Mouse (Mus musculus): Measurements from ENCODE around the gene Ndufs2. TPM values are rescaled to one million over a fixed set of nuclear protein-coding genes. Genes with fewer than 3 reads are reported as not detected.

The Ndufs2 gene
- polyA plus RNA-seq, 1 experiment from 2014 or later = 424 TPM

- H3K4me3 ChIP-seq = no peak overlapping the region
- H3K9me3 ChIP-seq = no peaks in the 10 kb centered on the region
- no peak for ATAC-seq (ENCODE audit: extremely low read depth, insufficient number of reproducible peaks, low FRiP score, low TSS enrichment)
- no peaks in the 10 kb centered on the region for H3K36me3 ChIP-seq
- H3K27ac ChIP-seq (replicated peaks) = no peak overlapping the region
- H3K9ac ChIP-seq = no peak overlapping the region
- H3K4me2 ChIP-seq = no peak overlapping the region
- H3K27me3 ChIP-seq (replicated peaks) = no peaks in the 10 kb centered on the region; the same call in 1 of the 2 replicates
- WGBS = 59% methylated on average over 6 of the region's 6 CpGs
- peaks cover 8% of the 10 kb centered on the region; the same call in 1 of the 2 replicates for H3K4me1 ChIP-seq
Observed at GRCm38 (mm10) chr1:171205704-171206493, 45.3 kb downstream of the Ndufs2 start.

GRCm38 (mm10) chr1:171204249-171204644 lies 46.9 kb downstream of the Ndufs2 start:
- Histone ChIP-seq H3K4me1 (peaks cover under 1% of the 10 kb centered on the region; the same call in 1 of the 2 replicates), H3K36me3 (no peaks in the 10 kb centered on the region), H3K27ac (replicated peaks) (no peak overlapping the region), H3K9me3 (no peaks in the 10 kb centered on the region), H3K27me3 (replicated peaks) (no peaks in the 10 kb centered on the region; the same call in 1 of the 2 replicates), H3K4me2 (no peak overlapping the region), H3K4me3 (no peak overlapping the region), H3K9ac (no peak overlapping the region)
- ATAC-seq (ENCODE audit: extremely low read depth, insufficient number of reproducible peaks, low FRiP score, low TSS enrichment) = no peak
- WGBS = 53% methylated on average over 7 of the region's 7 CpGs

- Histone ChIP-seq H3K4me2 (no peak overlapping the region), H3K9ac (no peak overlapping the region), H3K4me3 (no peak overlapping the region), H3K27me3 (replicated peaks) (no peaks in the 10 kb centered on the region; the same call in 1 of the 2 replicates), H3K4me1 (no peaks in the 10 kb centered on the region), H3K9me3 (no peaks in the 10 kb centered on the region), H3K36me3 (no peaks in the 10 kb centered on the region), H3K27ac (replicated peaks) (no peak overlapping the region)
- no peak for ATAC-seq (ENCODE audit: extremely low read depth, insufficient number of reproducible peaks, low FRiP score, low TSS enrichment)
- WGBS = 54% methylated on average over 11 of the region's 11 CpGs
Observed at GRCm38 (mm10) chr1:171203471-171204248, 47.5 kb downstream of the Ndufs2 start.

- no peak overlapping the region for H3K4me2 ChIP-seq
- H3K4me3 ChIP-seq = no peak overlapping the region
- no peaks in the 10 kb centered on the region for H3K9me3 ChIP-seq
- no peak for ATAC-seq (ENCODE audit: extremely low read depth, insufficient number of reproducible peaks, low FRiP score, low TSS enrichment)
- no peaks in the 10 kb centered on the region for H3K36me3 ChIP-seq
- no peak overlapping the region for H3K9ac ChIP-seq
- 98% methylated on average over 1 of the region's 1 CpGs for WGBS
- H3K27me3 ChIP-seq (replicated peaks) = peaks cover 18% of the 10 kb centered on the region
- H3K27ac ChIP-seq (replicated peaks) = no peak overlapping the region
- peaks cover 6% of the 10 kb centered on the region for H3K4me1 ChIP-seq
Observed at GRCm38 (mm10) chr1:171200769-171201168, 50.4 kb downstream of the Ndufs2 start.

- no peak overlapping the region for H3K4me3 ChIP-seq
- H3K4me2 ChIP-seq = no peak overlapping the region
- peaks cover 31% of the 10 kb centered on the region for H3K27me3 ChIP-seq (replicated peaks)
- H3K9ac ChIP-seq = no peak overlapping the region
- no peaks in the 10 kb centered on the region for H3K9me3 ChIP-seq
- H3K36me3 ChIP-seq = no peaks in the 10 kb centered on the region
- H3K4me1 ChIP-seq = peaks cover 19% of the 10 kb centered on the region
- ATAC-seq (ENCODE audit: extremely low read depth, insufficient number of reproducible peaks, low FRiP score, low TSS enrichment) = no peak
- no peak overlapping the region for H3K27ac ChIP-seq (replicated peaks)
- WGBS = 33% methylated on average over 1 of the region's 1 CpGs
Observed at GRCm38 (mm10) chr1:171199532-171199931, 51.7 kb downstream of the Ndufs2 start.

- H3K4me1 ChIP-seq = peaks cover 43% of the 10 kb centered on the region
- H3K4me3 ChIP-seq = peak within 1 kb of the TSS; percentile 68
- H3K9me3 ChIP-seq = no peaks in the 10 kb centered on the region
- H3K36me3 ChIP-seq = no peaks in the 10 kb centered on the region
- peak within 1 kb of the TSS; percentile 85 for H3K9ac ChIP-seq
- WGBS = 0% methylated on average over 33 of the region's 33 CpGs
- H3K27me3 ChIP-seq (replicated peaks) = peaks cover 52% of the 10 kb centered on the region
- peak within 1 kb of the TSS; percentile 87 for H3K4me2 ChIP-seq
- peak within 1 kb of the TSS; percentile 51 for H3K27ac ChIP-seq (replicated peaks)
- peak; percentile 84 for ATAC-seq (ENCODE audit: extremely low read depth, insufficient number of reproducible peaks, low FRiP score, low TSS enrichment)
Observed at GRCm38 (mm10) chr1:171195887-171196397, 55.2 kb downstream of the Ndufs2 start, which contains the start of gene Pcp4l1. Gene Pcp4l1 (minus strand): TSS chr1:171196268.

GRCm38 (mm10) chr1:171195046-171195822 lies 56.0 kb downstream of the Ndufs2 start:
- Histone ChIP-seq H3K4me2 (peak overlapping the region; percentile 87), H3K9me3 (no peaks in the 10 kb centered on the region), H3K36me3 (no peaks in the 10 kb centered on the region), H3K27ac (replicated peaks) (peak overlapping the region; percentile 51), H3K4me3 (peak overlapping the region; percentile 68), H3K9ac (peak overlapping the region; percentile 85), H3K4me1 (peaks cover 50% of the 10 kb centered on the region), H3K27me3 (replicated peaks) (peaks cover 52% of the 10 kb centered on the region)
- whole genome bisulfite sequencing = 8% methylated on average over 20 of the region's 20 CpGs
- ATAC-seq (ENCODE audit: extremely low read depth, insufficient number of reproducible peaks, low FRiP score, low TSS enrichment) = no peak

GRCm38 (mm10) chr1:171193911-171194830 lies 57.0 kb downstream of the Ndufs2 start:
- H3K4me2 ChIP-seq = peak overlapping the region; percentile 87
- H3K4me3 ChIP-seq = peak overlapping the region; percentile 68
- WGBS = 36% methylated on average over 11 of the region's 11 CpGs
- H3K9me3 ChIP-seq = no peaks in the 10 kb centered on the region
- no peak overlapping the region for H3K27ac ChIP-seq (replicated peaks)
- peaks cover 52% of the 10 kb centered on the region for H3K27me3 ChIP-seq (replicated peaks)
- peak overlapping the region; percentile 85 for H3K9ac ChIP-seq
- ATAC-seq (ENCODE audit: extremely low read depth, insufficient number of reproducible peaks, low FRiP score, low TSS enrichment) = no peak
- peaks cover 60% of the 10 kb centered on the region for H3K4me1 ChIP-seq
- H3K36me3 ChIP-seq = no peaks in the 10 kb centered on the region

GRCm38 (mm10) chr1:171193093-171193840 lies 57.9 kb downstream of the Ndufs2 start:
- peak overlapping the region; percentile 87 for H3K4me2 ChIP-seq
- peaks cover 69% of the 10 kb centered on the region for H3K4me1 ChIP-seq
- 0 out of 2 replicates have a peak overlapping the region, but pooled peaks have one; percentile 5 for H3K27ac ChIP-seq (replicated peaks)
- ATAC-seq (ENCODE audit: extremely low read depth, insufficient number of reproducible peaks, low FRiP score, low TSS enrichment) = no peak
- H3K9me3 ChIP-seq = no peaks in the 10 kb centered on the region
- peak overlapping the region; percentile 65 for H3K9ac ChIP-seq
- H3K27me3 ChIP-seq (replicated peaks) = peaks cover 52% of the 10 kb centered on the region
- peak overlapping the region; percentile 38 for H3K4me3 ChIP-seq
- H3K36me3 ChIP-seq = no peaks in the 10 kb centered on the region
- WGBS = 9% methylated on average over 18 of the region's 18 CpGs
